Mouse (Mus musculus) G1E-ER4 (cell line): ENCODE measurements around the gene B4galnt1. TPM values are rescaled to one million over a fixed set of nuclear protein-coding genes. Genes with fewer than 3 reads are reported as not detected.

Source experiments
- GATA1 ChIP-seq: IDR thresholded peaks from one replicate; pipeline ENCODE4 v1.8.0; 2012; ENCODE audit warnings: low read length, inconsistent platforms
- polyA plus RNA-seq: library from polyadenylated mRNA; stranded (reverse); fragments of >175 nt; gene quantifications from 2 replicates; pipeline ENCODE4 v1.2.3, GENCODE M21; 2012

The B4galnt1 gene
- polyA plus RNA-seq, 1 experiment = 143 TPM

- TF ChIP-seq GATA1 = no peak
These were observed 38.1 kb downstream of the B4galnt1 start for GRCm38 (mm10) chr10:127203106-127203505.

GRCm38 (mm10) chr10:127204589-127204988, 39.6 kb downstream of the B4galnt1 start:
- TF ChIP-seq GATA1 = no peak

- peak; percentile 23 for TF ChIP-seq GATA1
These were observed 40.3 kb downstream of the B4galnt1 start for GRCm38 (mm10) chr10:127205373-127205772.

- TF ChIP-seq GATA1 = no peak
These were observed 43.9 kb downstream of the B4galnt1 start for GRCm38 (mm10) chr10:127208921-127209320.

- no peak for TF ChIP-seq GATA1
These were observed 45.0 kb downstream of the B4galnt1 start for GRCm38 (mm10) chr10:127209928-127210570.

GRCm38 (mm10) chr10:127210961-127211405, 46.0 kb downstream of the B4galnt1 start:
- no peak for TF ChIP-seq GATA1

- TF ChIP-seq GATA1 = no peak
These were observed 46.4 kb downstream of the B4galnt1 start, which contains the start of gene Pip4k2c for GRCm38 (mm10) chr10:127211414-127211854. Pip4k2c (minus strand) TSS chr10:127211585.

GRCm38 (mm10) chr10:127213272-127213671, 48.2 kb downstream of the B4galnt1 start:
- no peak for TF ChIP-seq GATA1

- TF ChIP-seq GATA1 = no peak
These were observed 48.8 kb downstream of the B4galnt1 start for GRCm38 (mm10) chr10:127213704-127214421.

GRCm38 (mm10) chr10:127214422-127214803, 49.4 kb downstream of the B4galnt1 start:
- no peak for TF ChIP-seq GATA1

- no peak for TF ChIP-seq GATA1
These were observed 51.4 kb downstream of the B4galnt1 start for GRCm38 (mm10) chr10:127216456-127216855.

GRCm38 (mm10) chr10:127217177-127217576, 52.2 kb downstream of the B4galnt1 start:
- no peak for TF ChIP-seq GATA1

- no peak for TF ChIP-seq GATA1
These were observed 53.3 kb downstream of the B4galnt1 start for GRCm38 (mm10) chr10:127218339-127218738.

Other genes starting within 250 kb of the B4galnt1 start
- 101 and 131 TPM in 2 replicates for gene Ctdsp2, start 186.5 kb upstream of the B4galnt1 start, polyA plus RNA-seq
- 0.04 TPM in 2 replicates for gene Avil, start 164.5 kb upstream of the B4galnt1 start, polyA plus RNA-seq
- 69.6 and 77.9 TPM in 2 replicates for gene Tsfm, start 134.4 kb upstream of the B4galnt1 start, polyA plus RNA-seq
- 17.5 and 38.2 TPM in 2 replicates for gene Mettl1, start 123.8 kb upstream of the B4galnt1 start, polyA plus RNA-seq
- 0.09 and 0.10 TPM in 2 replicates for gene Eef1akmt3, start 123.7 kb upstream of the B4galnt1 start, polyA plus RNA-seq
- 0.03 and 0.11 TPM in 2 replicates for gene Cyp27b1, start 117.0 kb upstream of the B4galnt1 start, polyA plus RNA-seq
- gene March9, start 105.0 kb upstream of the B4galnt1 start, polyA plus RNA-seq = 0.72 TPM in 2 replicates
- 1,725 and 2,105 TPM in 2 replicates for gene Cdk4, start 101.7 kb upstream of the B4galnt1 start, polyA plus RNA-seq
- gene Tspan31, start 95.0 kb upstream of the B4galnt1 start, polyA plus RNA-seq = 33.1 and 45.9 TPM in 2 replicates
- 0.14 and 0.28 TPM in 2 replicates for gene Agap2, start 89.9 kb upstream of the B4galnt1 start, polyA plus RNA-seq
- gene Os9, start 44.1 kb upstream of the B4galnt1 start, polyA plus RNA-seq = 104 and 109 TPM in 2 replicates
- 0.33 and 0.66 TPM in 2 replicates for gene Slc26a10, start 15.4 kb downstream of the B4galnt1 start, polyA plus RNA-seq
- gene Arhgef25, start 24.9 kb downstream of the B4galnt1 start, polyA plus RNA-seq = 61.8 and 77.7 TPM in 2 replicates
- gene Dtx3, start 30.5 kb downstream of the B4galnt1 start, polyA plus RNA-seq = 129 and 155 TPM in 2 replicates
- gene Pip4k2c, start 46.4 kb downstream of the B4galnt1 start, polyA plus RNA-seq = 78.0 and 80.6 TPM in 2 replicates
- 0.23 and 0.32 TPM in 2 replicates for gene Kif5a, start 98.1 kb downstream of the B4galnt1 start, polyA plus RNA-seq
- 172 and 175 TPM in 2 replicates for gene Dctn2, start 101.1 kb downstream of the B4galnt1 start, polyA plus RNA-seq
- gene Mbd6, start 123.8 kb downstream of the B4galnt1 start, polyA plus RNA-seq = 225 and 300 TPM in 2 replicates
- 81.9 and 143 TPM in 2 replicates for gene Mars, start 146.6 kb downstream of the B4galnt1 start, polyA plus RNA-seq
- 21.2 and 32.2 TPM in 2 replicates for gene Arhgap9, start 156.7 kb downstream of the B4galnt1 start, polyA plus RNA-seq
- 0.05 and 0.06 TPM in 2 replicates for gene Gli1, start 176.7 kb downstream of the B4galnt1 start, polyA plus RNA-seq
- gene Inhbe, start 189.2 kb downstream of the B4galnt1 start, polyA plus RNA-seq = not detected in 2 replicates
- gene Inhbc, start 205.2 kb downstream of the B4galnt1 start, polyA plus RNA-seq = not detected in 2 replicates
- 79.9 and 87.4 TPM in 2 replicates for gene R3hdm2, start 215.1 kb downstream of the B4galnt1 start, polyA plus RNA-seq